Mouse (Mus musculus) stomach, postnatal 0 days (tissue): ENCODE results near the gene Selenom. TPM values are rescaled to one million over a fixed set of nuclear protein-coding genes. Genes with fewer than 3 reads are reported as not detected.
A peak's percentile ranks its signal among the peaks of the same experiment; 100 is the strongest.

Experiments used
- ATAC-seq: fragments of 200-750 bp; cut with Nextera tagmentation; 2 replicates; pipeline ENCODE4 v1.8.0; 2017; ENCODE audit not compliant: low FRiP score, low TSS enrichment
- DNase-seq: peaks from one replicate; pipeline ENCODE4 v3.0.0-alpha.2; 2016; ENCODE audit warnings: low spot score
- H3K27ac ChIP-seq: fragments of 300-500 bp; sonication (generic); replicated peaks from 2 replicates; pipeline ENCODE4 v1.5.1; 2014; ENCODE audit warnings: mild to moderate bottlenecking, control low read depth
- H3K27me3 ChIP-seq: fragments of 300-500 bp; sonication (generic); 2 replicates; pipeline ENCODE4 v1.6.1; 2014; ENCODE audit warnings: low read length; ENCODE audit not compliant: control insufficient read depth, insufficient read depth
- H3K36me3 ChIP-seq: fragments of 300-500 bp; sonication (generic); 2 replicates; pipeline ENCODE4 v1.6.1; 2014; ENCODE audit warnings: low read length, mixed read lengths; ENCODE audit not compliant: control insufficient read depth, insufficient read depth
- H3K4me1 ChIP-seq: fragments of 300-500 bp; sonication (generic); replicated peaks from 2 replicates; pipeline ENCODE4 v1.6.1; 2014; ENCODE audit warnings: antibody characterized with exemption; ENCODE audit not compliant: control insufficient read depth, insufficient read depth
- H3K4me2 ChIP-seq: fragments of 300-500 bp; sonication (generic); replicated peaks from 2 replicates; pipeline ENCODE4 v1.6.1; 2014; ENCODE audit warnings: low read depth, mild to moderate bottlenecking, control low read depth, moderate library complexity
- H3K4me3 ChIP-seq: fragments of 300-500 bp; sonication (generic); 2 replicates; pipeline ENCODE4 v1.5.1; 2014; ENCODE audit warnings: low read depth, low read length, control low read depth
- H3K9ac ChIP-seq: fragments of 300-500 bp; sonication (generic); 2 replicates; pipeline ENCODE4 v1.6.1; 2014; ENCODE audit warnings: mild to moderate bottlenecking, low read length, control low read depth, mixed read lengths
- H3K9me3 ChIP-seq: fragments of 300-500 bp; sonication (generic); 2 replicates; pipeline ENCODE4 v1.6.1; 2016; ENCODE audit warnings: low read length; ENCODE audit not compliant: control insufficient read depth
- CTCF ChIP-seq: IDR thresholded peaks from 2 replicates; pipeline ENCODE4 v1.5.1; 2016; ENCODE audit warnings: antibody characterized with exemption, low read depth, mild to moderate bottlenecking, moderate library complexity
- EP300 ChIP-seq: optimal IDR thresholded peaks from 2 replicates; pipeline ENCODE3; 2016; ENCODE audit warnings: antibody characterized with exemption
- WGBS: fragments of 180-500 bp; shearing (Covaris S2); extraction: QIAGEN DNeasy Blood & Tissue Kit; methylation state at CpG from one replicate; pipeline ENCODE4 v1.1.7; 2014; 5-methylcytosine and 5-hydroxymethylcytosine counted together
- polyA plus RNA-seq: library from polyadenylated mRNA; unstranded; fragments of >200 nt; fragmentation: Nextera tagmentation; extraction: Ambion mirVana; gene quantifications from 2 replicates; pipeline ENCODE4 v1.2.1, GENCODE M21; 2015

Selenom gene
- polyA plus RNA-seq, 1 experiment from 2014 or later, result 191 TPM

DNA sequence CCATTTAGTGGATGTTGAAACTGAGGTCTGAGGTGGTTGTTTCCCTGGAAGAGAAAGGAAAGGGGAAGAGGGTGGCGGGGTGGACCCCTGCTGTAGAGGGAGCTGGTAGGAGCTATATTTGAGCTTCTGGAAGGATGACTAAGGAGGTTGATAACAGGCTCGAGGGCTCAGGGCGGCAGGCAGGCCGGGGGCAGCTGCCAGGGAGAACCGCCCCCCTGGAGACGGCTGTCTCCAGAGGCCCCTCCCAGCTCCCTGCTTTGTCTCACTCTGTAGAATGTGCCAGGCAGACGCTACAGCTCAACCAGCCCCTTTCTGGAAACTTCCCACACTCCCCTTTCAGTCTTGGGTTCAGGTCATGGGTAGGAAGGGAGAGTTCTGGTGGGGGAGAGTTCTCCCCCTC, 6.3 kb upstream of the Selenom start:
- H3K4me1 ChIP-seq, result no peaks in the 10 kb centered on the region
- no peaks in the 10 kb centered on the region for H3K27me3 ChIP-seq
- DNase-seq (no peak), ATAC-seq (no peak)
- 20% methylated on average over 7 of the region's 7 CpGs for WGBS
- H3K36me3 ChIP-seq, result no peaks in the 10 kb centered on the region
- no peaks in the 10 kb centered on the region for H3K9me3 ChIP-seq
- H3K4me2 ChIP-seq, result no peak overlapping the region
- H3K27ac ChIP-seq, result no peak overlapping the region
- H3K9ac ChIP-seq, result no peak overlapping the region
- TF ChIP-seq EP300 (no peak), CTCF (no peak)
- H3K4me3 ChIP-seq, result no peak overlapping the region

DNA sequence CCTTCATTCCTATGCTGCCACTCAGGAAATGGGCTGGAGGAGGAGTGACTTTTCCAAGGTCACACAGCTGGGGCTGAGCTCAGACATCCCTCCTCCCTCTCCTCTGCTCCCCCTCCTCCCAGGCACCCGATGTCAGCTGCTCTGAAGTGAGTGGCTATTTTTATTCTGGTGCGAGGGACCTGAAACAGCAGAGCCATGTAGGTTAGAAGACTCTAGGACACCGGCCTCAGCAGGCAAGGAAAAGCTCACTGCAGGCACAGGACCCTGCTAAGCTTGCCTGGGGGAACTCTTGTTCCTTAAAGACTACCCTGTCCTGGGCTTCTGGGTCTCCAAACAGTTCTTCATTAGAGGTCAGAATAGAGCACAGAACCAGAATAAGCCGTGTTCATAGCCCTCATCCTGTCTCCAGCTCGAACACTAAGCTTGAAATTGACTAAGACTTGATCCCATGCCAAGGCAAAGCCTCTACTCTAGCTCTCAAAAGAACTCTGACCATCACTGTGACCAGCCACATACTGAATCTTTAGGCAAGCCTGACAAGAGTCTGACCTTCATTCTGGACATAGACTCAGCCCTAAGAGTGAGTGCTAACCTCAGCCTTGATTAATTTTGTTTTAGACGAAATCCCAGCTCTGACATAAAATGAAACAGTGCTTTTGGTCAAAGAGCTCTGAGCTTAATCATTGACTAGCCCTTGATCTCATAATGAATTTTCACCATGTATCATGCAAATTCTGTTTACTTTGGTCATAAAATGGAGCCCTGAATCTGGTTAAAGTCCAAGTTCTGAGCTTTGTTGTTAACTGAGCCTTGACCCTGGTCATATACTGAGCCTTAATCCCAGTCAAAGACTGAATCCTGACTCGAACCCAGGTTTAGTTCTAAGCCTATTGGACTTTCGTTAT, 5.1 kb upstream of the Selenom start:
- 44% methylated on average over 8 of the region's 8 CpGs for WGBS
- DNase-seq (no peak), ATAC-seq (no peak)
- Histone ChIP-seq H3K4me1 (no peaks in the 10 kb centered on the region), H3K36me3 (no peaks in the 10 kb centered on the region), H3K9me3 (no peaks in the 10 kb centered on the region), H3K27me3 (no peaks in the 10 kb centered on the region), H3K9ac (no peak overlapping the region), H3K4me3 (no peak overlapping the region), H3K4me2 (no peak overlapping the region), H3K27ac (no peak overlapping the region)
- TF ChIP-seq EP300 (no peak), CTCF (no peak)

DNA sequence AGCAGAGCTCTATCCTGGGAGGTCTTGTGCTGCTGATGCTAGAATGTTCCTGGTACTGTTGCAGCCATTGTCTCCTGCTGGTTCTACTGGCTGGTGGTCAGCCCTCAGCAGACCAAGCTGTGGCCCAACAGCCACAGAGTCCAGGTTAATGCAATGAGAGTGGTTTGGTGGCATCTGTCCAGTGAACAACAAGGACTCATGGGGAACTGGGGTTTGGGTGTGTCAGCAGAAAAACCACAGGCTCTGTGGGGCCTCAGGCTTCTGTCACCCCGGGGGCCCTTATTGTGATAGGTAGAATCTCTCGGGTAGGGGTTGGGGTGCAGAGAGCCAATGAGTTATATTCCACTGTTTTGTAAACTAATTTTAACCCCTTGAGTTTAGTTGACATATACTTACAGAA, 4.2 kb upstream of the Selenom start:
- Histone ChIP-seq H3K9me3 (no peaks in the 10 kb centered on the region), H3K27ac (no peak overlapping the region), H3K4me3 (no peak overlapping the region), H3K4me2 (no peak overlapping the region), H3K27me3 (no peaks in the 10 kb centered on the region), H3K36me3 (no peaks in the 10 kb centered on the region), H3K4me1 (no peaks in the 10 kb centered on the region), H3K9ac (no peak overlapping the region)
- DNase-seq (no peak), ATAC-seq (no peak)
- WGBS, result 75% methylated on average over 2 of the region's 2 CpGs
- TF ChIP-seq EP300 (no peak), CTCF (no peak)

DNA sequence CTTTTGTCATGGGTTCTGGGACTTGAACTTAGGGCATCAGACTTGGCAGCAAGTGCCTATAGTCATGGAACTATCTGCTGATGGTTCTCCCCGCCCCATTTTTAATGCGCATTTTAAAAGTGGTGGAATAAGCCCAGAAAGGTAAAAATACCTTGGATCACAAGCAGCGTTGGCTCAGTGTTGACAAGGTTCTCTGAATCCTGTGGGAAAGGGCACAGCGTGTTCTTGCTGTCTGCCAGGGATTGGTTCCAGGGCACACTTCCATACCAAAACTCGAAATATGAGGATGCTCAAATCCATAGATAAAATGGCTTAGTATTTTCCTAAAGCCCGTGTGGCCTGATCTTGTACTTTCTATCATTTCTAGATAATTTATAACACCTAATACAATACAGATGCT, 1.2 kb upstream of the Selenom start:
- Histone ChIP-seq H3K9ac (no peak overlapping the region), H3K4me2 (no peak overlapping the region), H3K9me3 (no peaks in the 10 kb centered on the region), H3K27ac (no peak overlapping the region), H3K4me1 (peaks cover 9% of the 10 kb centered on the region), H3K4me3 (no peak overlapping the region), H3K27me3 (no peaks in the 10 kb centered on the region), H3K36me3 (no peaks in the 10 kb centered on the region)
- TF ChIP-seq CTCF (no peak), EP300 (no peak)
- no peak for ATAC-seq
- no peak for DNase-seq
- WGBS, result 87% methylated on average over 6 of the region's 6 CpGs

DNA sequence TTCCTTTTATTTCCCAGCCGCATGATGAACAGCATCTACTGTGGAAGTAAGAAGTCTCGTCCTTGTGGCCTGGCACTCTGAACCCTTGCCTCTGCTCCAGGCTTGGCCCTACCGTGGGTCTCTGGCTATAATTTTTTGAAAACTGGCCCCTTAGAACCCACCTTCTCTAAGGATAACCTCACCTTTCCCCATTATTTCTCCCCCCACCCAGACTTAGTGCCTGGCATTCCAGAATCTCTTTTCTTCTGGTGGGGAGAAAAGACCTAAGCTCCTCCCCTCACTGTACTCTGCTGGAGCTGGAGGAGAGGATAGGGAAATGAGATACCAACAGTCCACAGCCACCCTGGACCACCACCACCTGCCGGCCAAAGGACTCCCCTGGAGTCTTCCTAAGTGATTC, 732 bp downstream of the Selenom start:
- peak overlapping the region; percentile 74 for H3K9ac ChIP-seq
- H3K4me2 ChIP-seq, result peak overlapping the region; percentile 61
- ATAC-seq, result peak; percentile 0; the same call in 1 of the 2 replicates
- H3K27ac ChIP-seq, result peak overlapping the region; percentile 78
- H3K9me3 ChIP-seq, result no peaks in the 10 kb centered on the region
- peaks cover 9% of the 10 kb centered on the region for H3K4me1 ChIP-seq
- DNase-seq, result no peak
- 21% methylated on average over 4 of the region's 4 CpGs for WGBS
- no peaks in the 10 kb centered on the region for H3K27me3 ChIP-seq
- peaks cover 4% of the 10 kb centered on the region; the same call in 1 of the 2 replicates for H3K36me3 ChIP-seq
- TF ChIP-seq EP300 (no peak), CTCF (0 out of 2 replicates have a peak, but pooled peaks have one; percentile 18)
- peak overlapping the region; percentile 54 for H3K4me3 ChIP-seq

DNA sequence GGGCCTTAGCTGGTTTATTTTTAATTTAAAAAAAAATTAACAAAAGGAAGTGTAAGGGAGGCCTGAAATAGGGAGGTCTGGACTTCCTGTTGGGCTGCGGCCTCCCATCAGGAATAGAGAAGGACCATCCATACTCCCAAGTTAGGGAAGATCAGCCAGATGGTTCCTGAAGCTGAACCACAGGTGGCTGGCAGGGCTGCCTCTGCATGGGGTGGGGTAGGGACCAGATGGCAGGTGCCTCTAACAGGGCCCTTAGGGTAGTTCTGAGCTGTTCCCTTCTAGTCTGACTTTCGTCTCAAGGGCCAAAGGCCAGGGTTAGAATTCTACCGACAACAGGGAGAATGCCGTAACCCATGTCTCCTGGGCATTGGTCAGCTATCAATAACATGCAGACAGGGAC, 1.2 kb downstream of the Selenom start:
- ATAC-seq (no peak), DNase-seq (no peak)
- WGBS, result 72% methylated on average over 4 of the region's 4 CpGs
- H3K4me1 ChIP-seq, result peaks cover 9% of the 10 kb centered on the region
- TF ChIP-seq CTCF, result no peak
- TF ChIP-seq EP300, result no peak
- no peaks in the 10 kb centered on the region for H3K9me3 ChIP-seq
- peak overlapping the region; percentile 26; the same call in 1 of the 2 replicates for H3K27ac ChIP-seq
- peak overlapping the region; percentile 54 for H3K4me3 ChIP-seq
- H3K27me3 ChIP-seq, result no peaks in the 10 kb centered on the region
- H3K4me2 ChIP-seq, result peak overlapping the region; percentile 61
- peaks cover 8% of the 10 kb centered on the region; the same call in 1 of the 2 replicates for H3K36me3 ChIP-seq
- H3K9ac ChIP-seq, result peak overlapping the region; percentile 74
